ENCODE assay signal across 14 mouse cellular contexts in genomic region chr14:102718558-102718957, GRCm38 (mm10).
DNase-seq lines count a peak whose midpoint lies in the region; TF ChIP-seq lines count a peak whose summit lies in the region.
"Had no signal": no experiment of that assay in that cellular context is flagged by ENCODE, and none has a peak within 500 bp of the region (broad histone marks: within the 10 kb centered on the region; RNA-seq: fewer than 3 reads in every experiment).

No protein-coding gene starts in this region.

- no peak for TF ChIP-seq CTCF in gastrocnemius, adult 2 months (IDR thresholded peaks at IDR 0.05)

- no peak overlapping the region for H3K27ac ChIP-seq in gastrocnemius, adult 2 months
- H3K27ac ChIP-seq: stomach, postnatal 0 days had no signal

- no peak overlapping the region for H3K4me3 ChIP-seq in gastrocnemius, adult 2 months

- peak; percentile 9 for DNase-seq in gastrocnemius, postnatal 10 days
- DNase-seq in gastrocnemius, adult 2 months, result no peak
- DNase-seq in left cerebral cortex, adult 18-20 months (ENCODE audit: low spot score in 2 of 2), result peak; percentile 25 to 48
- DNase-seq in left cerebral cortex, postnatal 10 days (ENCODE audit: extremely low spot score in 1 of 2, low spot score in 2 of 2), result no peak
- peak; percentile 68 for DNase-seq in brain, adult 2 months (ENCODE audit: low read depth, low spot score)
- peak; percentile 36 for DNase-seq in right cerebral cortex, postnatal 25 days
- DNase-seq in spleen, postnatal 14 days (ENCODE audit: low spot score in 2 of 2), result no peak
- no peak for DNase-seq in kidney, postnatal 36 days
- DNase-seq: B cell, adult 2 months; cerebellum, adult 11 months; forebrain, postnatal 0 days; kidney, adult 8-10 months; liver, postnatal 0 days had no signal

- intact Hi-C loops in gastrocnemius, adult 2 months (cut with DNase I), result no loop called here
- intact Hi-C loops in left cerebral cortex, postnatal 10 days (cut with DNase I), result no loop called here

Comparison
In these comparisons a context has a peak if more than half of its experiments do, and no peak if none do; other contexts are left out.
1. DNase-seq: peak in gastrocnemius, postnatal 10 days (single experiment), left cerebral cortex, adult 18-20 months (2 of 2), brain, adult 2 months (single experiment) and right cerebral cortex, postnatal 25 days (single experiment); none in gastrocnemius, adult 2 months (single experiment), left cerebral cortex, postnatal 10 days (0 of 2), spleen, postnatal 14 days (0 of 2) and kidney, postnatal 36 days (0 of 2).